Mouse (Mus musculus): ENCODE results near the gene Oosp2.

GRCm38 (mm10) chr19:11649564-11649963 is 10.8 kb downstream of the Oosp2 start:
- TF ChIP-seq MAX (IDR thresholded peaks at IDR 0.05) (no peak), FOSL1 (IDR thresholded peaks at IDR 0.05; ENCODE audit: insufficient read depth, low read length, poor library complexity, severe bottlenecking) (no peak)

Measured in C2C12 (cell line).